ENCODE assay signal across 8 mouse cellular contexts in genomic region chr13:23530181-23530900, GRCm38 (mm10). TPM values are rescaled to one million over a fixed set of nuclear protein-coding genes. Genes with fewer than 3 reads are reported as not detected.
A peak's percentile ranks its signal among the peaks of the same experiment; 100 is the strongest.
DNase-seq lines count a peak whose midpoint lies in the region; ATAC-seq lines count a peak whose summit lies in the region.

No protein-coding gene starts in this region.

- H3K4me3 ChIP-seq in forebrain, embryonic 11.5 days (ENCODE audit: low read depth, low read length): peak overlapping the region; percentile 57
- peak overlapping the region; percentile 65 for H3K4me3 ChIP-seq in liver, embryonic 16.5 days (ENCODE audit: low read depth, low read length)

- H3K4me1 ChIP-seq in forebrain, embryonic 11.5 days (replicated peaks; ENCODE audit: control insufficient read depth, insufficient read depth, low read length): peaks cover 3% of the 10 kb centered on the region; the same call in 1 of the 2 replicates
- peaks cover 20% of the 10 kb centered on the region for H3K4me1 ChIP-seq in liver, embryonic 16.5 days (ENCODE audit: control insufficient read depth, low read depth, low read length)

- intact Hi-C loops in heart, postnatal 25 days (cut with DNase I): loop anchor here (2.0 to 5.0 kb wide), 4 partner anchors 52 to 1818 kb away; partner anchors contain the start of genes Hist1h2be and Hist1h4d

- peak overlapping the region; percentile 96 for H3K9ac ChIP-seq in forebrain, embryonic 11.5 days (ENCODE audit: low read length)
- peak overlapping the region; percentile 78 for H3K9ac ChIP-seq in liver, embryonic 16.5 days (ENCODE audit: low read depth, low read length)

- no peaks in the 10 kb centered on the region for H3K27me3 ChIP-seq in forebrain, embryonic 11.5 days (ENCODE audit: control insufficient read depth, insufficient read depth, low read length)
- H3K27me3 ChIP-seq in liver, embryonic 16.5 days (ENCODE audit: control insufficient read depth, insufficient read depth, low read depth, low read length): no peaks in the 10 kb centered on the region

- H3K36me3 ChIP-seq in forebrain, embryonic 11.5 days (ENCODE audit: control insufficient read depth, insufficient read depth, low read length): no peaks in the 10 kb centered on the region
- H3K36me3 ChIP-seq in liver, embryonic 16.5 days (ENCODE audit: control insufficient read depth, insufficient read depth): no peaks in the 10 kb centered on the region

- ATAC-seq in CD4-positive, CD25-positive, alpha-beta regulatory T cell, adult 4 months: peak; percentile 18
- no peak for ATAC-seq in forebrain, embryonic 11.5 days (replicated peaks; ENCODE audit: low FRiP score)
- ATAC-seq in liver, embryonic 16.5 days (ENCODE audit: low read depth): no peak

- H3K4me2 ChIP-seq in forebrain, embryonic 11.5 days (ENCODE audit: low read depth, low read length, severe bottlenecking): peak overlapping the region; percentile 52
- H3K4me2 ChIP-seq in liver, embryonic 16.5 days (ENCODE audit: low read depth, low read length): peak overlapping the region; percentile 64

- DNase-seq in adrenal gland, postnatal 36 days: peak; percentile 41 to 56
- DNase-seq in forebrain, embryonic 11.5 days (ENCODE audit: low spot score): peak; percentile 74
- peak; percentile 40 for DNase-seq in heart, postnatal 25 days (ENCODE audit: low spot score)
- peak; percentile 62 to 90 for DNase-seq in layer of hippocampus, adult 18-20 months (ENCODE audit: low spot score in 2 of 2)
- DNase-seq in retina, embryonic 14.5 days (ENCODE audit: low spot score): peak; percentile 85
- DNase-seq in thymus, postnatal 4 days: peak; percentile 73

- peak overlapping the region; percentile 99 for H3K27ac ChIP-seq in forebrain, embryonic 11.5 days (ENCODE audit: low read depth, low read length)
- peak overlapping the region; percentile 96 for H3K27ac ChIP-seq in liver, embryonic 16.5 days (ENCODE audit: low read length)

- under 1% methylated on average over 20 of the region's 20 CpGs for WGBS in forebrain, embryonic 11.5 days
- 0% methylated on average over 20 of the region's 20 CpGs for WGBS in liver, embryonic 16.5 days (ENCODE audit: insufficient replicate concordance)

- H3K9me3 ChIP-seq in forebrain, embryonic 11.5 days (ENCODE audit: control insufficient read depth, low read length): no peaks in the 10 kb centered on the region
- no peaks in the 10 kb centered on the region for H3K9me3 ChIP-seq in liver, embryonic 16.5 days (replicated peaks; ENCODE audit: control insufficient read depth, low read length)

RNA-seq across cellular contexts. Expression of gene Hist1h4h, which starts 0.5 kb away (rescaled TPM):
- 10 to 100 TPM in 1 of 2 experiments, 1 to 10 TPM in 1; 9.5 to 10.8 TPM for polyA plus RNA-seq in CD4-positive, CD25-positive, alpha-beta regulatory T cell, adult 4 months (2017; shearing (Covaris generic))
- total RNA-seq in adrenal gland, postnatal 36 days (2021): 100 to 1,000 TPM; 443 to 473 TPM
- polyA plus RNA-seq in forebrain, embryonic 11.5 days (2014; fragmentation: Nextera tagmentation; extraction: Ambion mirVana): 2.0 and 4.9 TPM in 2 replicates
- total RNA-seq in heart, postnatal 25 days (2021): 100 to 1,000 TPM; 272 to 334 TPM
- 100 to 1,000 TPM; 331 to 357 TPM for total RNA-seq in layer of hippocampus, adult 18-20 months (2021)
- polyA plus RNA-seq in liver, embryonic 16.5 days (2015; fragmentation: Nextera tagmentation; extraction: Ambion mirVana): 5.5 and 9.8 TPM in 2 replicates

RNA-seq across cellular contexts. Expression of gene Hist1h2af, which starts 3.4 kb away (rescaled TPM):
- 1 to 10 TPM in 1 of 2 experiments, not detected in 1; 2.7 TPM for polyA plus RNA-seq in CD4-positive, CD25-positive, alpha-beta regulatory T cell, adult 4 months (2017; shearing (Covaris generic))
- total RNA-seq in adrenal gland, postnatal 36 days (2021): 10 to 100 TPM; 49.7 to 55.2 TPM
- 7.7 and 9.3 TPM in 2 replicates for polyA plus RNA-seq in forebrain, embryonic 11.5 days (2014; fragmentation: Nextera tagmentation; extraction: Ambion mirVana)
- 10 to 100 TPM; 13.7 to 25.9 TPM for total RNA-seq in heart, postnatal 25 days (2021)
- 1 to 10 TPM in 1 of 2 experiments, not detected in 1; 3.0 TPM for total RNA-seq in layer of hippocampus, adult 18-20 months (2021)
- polyA plus RNA-seq in liver, embryonic 16.5 days (2015; fragmentation: Nextera tagmentation; extraction: Ambion mirVana): 2.0 and 6.7 TPM in 2 replicates

RNA-seq across cellular contexts. Expression of gene Hist1h3g, which starts 4.9 kb away (rescaled TPM):
- polyA plus RNA-seq in CD4-positive, CD25-positive, alpha-beta regulatory T cell, adult 4 months (2017; shearing (Covaris generic)): not detected
- total RNA-seq in adrenal gland, postnatal 36 days (2021): 10 to 100 TPM; 13.9 to 17.7 TPM
- 5.2 and 5.7 TPM in 2 replicates for polyA plus RNA-seq in forebrain, embryonic 11.5 days (2014; fragmentation: Nextera tagmentation; extraction: Ambion mirVana)
- 1 to 10 TPM; 3.4 to 4.1 TPM for total RNA-seq in heart, postnatal 25 days (2021)
- total RNA-seq in layer of hippocampus, adult 18-20 months (2021): 1 to 10 TPM; 2.1 to 4.9 TPM
- 11.0 and 14.8 TPM in 2 replicates for polyA plus RNA-seq in liver, embryonic 16.5 days (2015; fragmentation: Nextera tagmentation; extraction: Ambion mirVana)

RNA-seq across cellular contexts. Expression of gene Hist1h2bh, which starts 12.9 kb away (rescaled TPM):
- under 1 TPM; 0.41 to 0.66 TPM for polyA plus RNA-seq in CD4-positive, CD25-positive, alpha-beta regulatory T cell, adult 4 months (2017; shearing (Covaris generic))
- total RNA-seq in adrenal gland, postnatal 36 days (2021): 1 to 10 TPM; 4.2 to 4.7 TPM
- 0.85 and 1.2 TPM in 2 replicates for polyA plus RNA-seq in forebrain, embryonic 11.5 days (2014; fragmentation: Nextera tagmentation; extraction: Ambion mirVana)
- total RNA-seq in heart, postnatal 25 days (2021): 1 to 10 TPM; 1.4 to 1.9 TPM
- total RNA-seq in layer of hippocampus, adult 18-20 months (2021): under 1 TPM; 0.43 to 0.54 TPM
- polyA plus RNA-seq in liver, embryonic 16.5 days (2015; fragmentation: Nextera tagmentation; extraction: Ambion mirVana): 1.1 and 1.8 TPM in 2 replicates

RNA-seq across cellular contexts. Expression of gene Hist1h3f, which starts 13.5 kb away (rescaled TPM):
- not detected for polyA plus RNA-seq in CD4-positive, CD25-positive, alpha-beta regulatory T cell, adult 4 months (2017; shearing (Covaris generic))
- total RNA-seq in adrenal gland, postnatal 36 days (2021): 10 to 100 TPM; 23.4 to 24.4 TPM
- 0.92 and 1.4 TPM in 2 replicates for polyA plus RNA-seq in forebrain, embryonic 11.5 days (2014; fragmentation: Nextera tagmentation; extraction: Ambion mirVana)
- total RNA-seq in heart, postnatal 25 days (2021): 10 to 100 TPM in 1 of 2 experiments, 1 to 10 TPM in 1; 6.4 to 10.6 TPM
- 10 to 100 TPM; 15.1 to 16.5 TPM for total RNA-seq in layer of hippocampus, adult 18-20 months (2021)
- polyA plus RNA-seq in liver, embryonic 16.5 days (2015; fragmentation: Nextera tagmentation; extraction: Ambion mirVana): 1.2 and 1.4 TPM in 2 replicates
